Mouse (Mus musculus) layer of hippocampus, postnatal 10 days (tissue): Measurements from ENCODE around the gene Zfp324. TPM values are rescaled to one million over a fixed set of nuclear protein-coding genes. Genes with fewer than 3 reads are reported as not detected.
"Not testable (repeated sequence)": the region's sequence is repeated elsewhere in the genome, so short reads cannot be mapped to it uniquely, and the experiment has no call there.

Experiments
- DNase-seq, 2 experiments: peaks; one replicate each; pipeline ENCODE4 v3.0.0; 2021; ENCODE audit warnings: low spot score in 2 of 2
- long read RNA-seq: library from polyadenylated mRNA; stranded (forward); transcript quantifications from one replicate; pipeline ENCODE4 v2.0.0, GENCODE M21; 2023
- total RNA-seq, 2 experiments: library from RNA; stranded (reverse); gene quantifications; 2 replicates each; pipeline ENCODE4 v1.2.3; 2021

Zfp324 gene
- 10 to 100 TPM; 14.7 to 15.7 TPM for total RNA-seq
- long read RNA-seq, full-length matches to known transcripts, result 4 of 7 reads
- long read RNA-seq, partial matches to known transcripts, result 0 of 7 reads
- long read RNA-seq, other reads (novel, unspliced or antisense), result 3 of 7 reads

GRCm38 (mm10) chr7:12965678-12966091, at the start of gene Zfp324:
Zfp324 (plus strand) TSS chr7:12965838.
- DNase-seq, result peak; percentile 85 to 89

- not testable (repeated sequence) for DNase-seq
These were observed 45.1 kb upstream of the Zfp324 start for GRCm38 (mm10) chr7:12920495-12920894.

- no peak for DNase-seq
These were observed 44.3 kb upstream of the Zfp324 start for GRCm38 (mm10) chr7:12921318-12921704.

- DNase-seq, result peak; percentile 98
These were observed 43.8 kb upstream of the Zfp324 start, which contains the start of gene Rps5 for GRCm38 (mm10) chr7:12921705-12922465. Rps5 (plus strand) TSS chr7:12922290.

GRCm38 (mm10) chr7:12922729-12923128, 42.9 kb upstream of the Zfp324 start:
- no peak for DNase-seq

- no peak for DNase-seq
These were observed 39.3 kb upstream of the Zfp324 start for GRCm38 (mm10) chr7:12926316-12926715.

GRCm38 (mm10) chr7:12927191-12927680, 38.4 kb upstream of the Zfp324 start, which contains the start of gene Rnf225:
Rnf225 (plus strand) TSS chr7:12927416.
- no peak for DNase-seq

- peak; percentile 40 to 48 for DNase-seq
These were observed 37.7 kb upstream of the Zfp324 start for GRCm38 (mm10) chr7:12927693-12928589.

- no peak for DNase-seq
These were observed 32.0 kb upstream of the Zfp324 start for GRCm38 (mm10) chr7:12933615-12934140.

GRCm38 (mm10) chr7:12934808-12935207, 30.8 kb upstream of the Zfp324 start:
- DNase-seq, result no peak

- not testable (repeated sequence) for DNase-seq
These were observed 28.3 kb upstream of the Zfp324 start for GRCm38 (mm10) chr7:12937254-12937803.

- no peak for DNase-seq
These were observed 25.0 kb upstream of the Zfp324 start for GRCm38 (mm10) chr7:12940599-12940998.

- no peak for DNase-seq
These were observed 22.1 kb upstream of the Zfp324 start for GRCm38 (mm10) chr7:12943488-12943887.

- DNase-seq, result peak; percentile 84 to 89
These were observed 16.4 kb upstream of the Zfp324 start for GRCm38 (mm10) chr7:12949032-12949871.

GRCm38 (mm10) chr7:12949872-12950229, 15.8 kb upstream of the Zfp324 start:
- DNase-seq, result no peak

GRCm38 (mm10) chr7:12954896-12955295, 10.7 kb upstream of the Zfp324 start:
- no peak for DNase-seq

GRCm38 (mm10) chr7:12957511-12957910, 8.1 kb upstream of the Zfp324 start:
- no peak for DNase-seq

GRCm38 (mm10) chr7:12958948-12959347, 6.7 kb upstream of the Zfp324 start:
- no peak for DNase-seq

GRCm38 (mm10) chr7:12959718-12960117, 5.9 kb upstream of the Zfp324 start:
- no peak for DNase-seq

- DNase-seq, result peak; percentile 46 to 52
These were observed 4.0 kb upstream of the Zfp324 start for GRCm38 (mm10) chr7:12961511-12962141.
